Mouse (Mus musculus): ENCODE measurements around the gene Gsta3.

DNA sequence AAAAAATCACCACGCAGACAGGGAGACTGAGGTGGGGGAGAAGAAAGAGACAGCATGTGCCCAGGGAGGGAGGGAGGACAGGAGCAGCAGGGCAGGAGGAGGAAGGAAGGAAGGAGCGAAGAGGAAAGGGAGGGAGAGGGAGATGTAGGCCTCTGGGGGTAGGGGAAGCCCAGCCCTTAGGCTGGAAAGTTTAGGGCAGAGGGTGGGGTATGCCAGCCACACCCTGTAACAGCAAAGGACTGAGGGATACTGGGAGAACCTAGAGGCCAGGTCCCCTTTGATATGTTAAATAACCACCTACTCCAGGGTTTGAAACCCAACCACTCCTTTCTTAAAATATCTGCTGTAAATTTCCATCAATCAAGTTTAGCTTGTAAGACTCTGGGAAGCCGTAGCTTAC, 16.0 kb downstream of the Gsta3 start:
- TF ChIP-seq GATA1 (IDR thresholded peaks at IDR 0.05; ENCODE audit: borderline replicate concordance, low read length) (no peak), FLI1 (IDR thresholded peaks at IDR 0.05; ENCODE audit: low read length) (no peak)
